Mouse (Mus musculus) right cerebral cortex, adult 18-20 months (tissue): Measurements from ENCODE around the gene Myo1e.

Experiments used
- DNase-seq: peaks from one replicate; pipeline ENCODE4 v3.0.0; 2022; ENCODE audit warnings: mixed read lengths

Gene Myo1e

DNA sequence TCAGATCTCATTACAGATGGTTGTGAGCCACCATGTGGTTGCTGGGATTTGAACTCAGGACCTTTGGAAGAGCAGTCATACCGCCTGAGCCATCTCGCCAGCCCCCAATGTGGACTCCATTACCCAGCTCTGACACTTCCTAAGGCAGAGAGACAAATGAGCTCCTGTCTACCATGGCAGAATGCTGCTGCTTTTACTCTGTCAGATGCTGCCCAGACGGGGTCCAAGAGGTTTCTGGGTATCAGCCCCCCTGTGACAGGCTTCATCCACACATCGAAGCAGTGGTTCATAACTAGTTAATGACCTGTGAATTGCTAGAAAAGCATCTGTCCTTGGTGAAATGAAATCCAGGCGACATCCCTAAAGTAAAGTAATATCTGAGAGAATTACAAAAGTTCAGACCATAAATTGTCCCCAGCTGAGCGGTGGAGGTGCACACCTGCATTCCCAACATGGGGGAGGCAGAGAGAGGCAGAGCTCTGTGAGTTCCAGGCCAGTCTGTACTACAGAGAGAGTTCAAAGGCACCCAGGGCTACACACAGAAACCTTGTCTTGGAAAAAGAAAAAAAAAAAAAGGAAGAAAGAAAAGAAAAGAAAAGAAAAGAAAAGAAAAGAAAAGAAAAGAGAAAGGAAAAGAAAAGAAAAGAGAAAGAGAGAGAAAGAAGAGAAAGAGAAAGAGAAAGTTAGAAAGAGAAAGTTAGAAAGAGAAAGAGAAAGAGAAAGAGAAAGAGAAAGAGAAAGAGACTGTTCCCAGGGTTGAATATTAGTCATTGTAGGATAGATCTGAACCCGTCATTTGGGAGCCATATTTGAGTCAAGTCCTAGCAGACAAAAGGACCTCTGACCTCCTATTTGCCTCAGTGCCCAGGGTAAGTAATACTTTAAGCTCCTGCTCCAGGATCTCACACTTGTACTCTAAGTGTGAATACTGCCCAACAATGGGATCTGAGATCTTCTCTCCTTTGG is 172.6 kb downstream of the Myo1e start:
- DNase-seq = no peak

DNA sequence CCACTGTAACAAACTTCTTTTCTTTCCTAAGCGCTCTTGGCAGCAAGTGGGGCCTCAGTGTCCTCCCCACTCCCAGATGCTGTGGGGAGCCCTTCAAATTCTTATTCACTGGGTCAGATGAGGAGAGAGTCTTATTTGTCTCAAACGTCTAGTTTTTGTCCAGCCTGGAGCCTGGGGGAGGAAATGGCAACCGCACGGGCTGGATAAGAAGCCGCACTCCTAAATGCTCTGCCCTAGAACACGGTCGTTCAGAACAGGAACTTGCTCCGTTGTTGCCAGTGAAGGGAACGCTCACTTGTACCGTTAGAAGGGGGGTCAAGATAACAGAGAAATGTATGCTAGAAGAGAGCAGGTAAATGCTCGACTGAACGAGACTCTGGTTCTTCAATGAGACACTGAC is 174.9 kb downstream of the Myo1e start:
- DNase-seq = no peak

DNA sequence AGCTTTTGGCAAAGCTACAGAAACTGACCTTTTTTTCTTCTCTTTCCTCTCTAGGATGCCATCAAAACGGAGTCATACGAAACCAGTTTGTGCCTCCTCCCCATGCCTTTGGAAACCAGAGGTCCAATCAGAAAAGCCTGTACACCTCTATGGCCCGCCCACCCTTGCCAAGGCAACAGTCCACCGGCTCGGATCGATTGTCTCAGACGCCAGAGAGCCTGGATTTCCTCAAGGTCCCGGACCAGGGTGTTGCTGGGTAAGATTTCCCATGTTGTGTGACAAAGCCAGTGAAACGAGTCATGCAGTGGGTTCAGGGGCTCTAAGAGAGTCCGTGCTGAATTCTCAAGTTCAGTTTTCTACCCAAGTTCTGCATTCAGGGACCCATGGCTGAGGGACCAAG is 176.6 kb downstream of the Myo1e start:
- no peak for DNase-seq

DNA sequence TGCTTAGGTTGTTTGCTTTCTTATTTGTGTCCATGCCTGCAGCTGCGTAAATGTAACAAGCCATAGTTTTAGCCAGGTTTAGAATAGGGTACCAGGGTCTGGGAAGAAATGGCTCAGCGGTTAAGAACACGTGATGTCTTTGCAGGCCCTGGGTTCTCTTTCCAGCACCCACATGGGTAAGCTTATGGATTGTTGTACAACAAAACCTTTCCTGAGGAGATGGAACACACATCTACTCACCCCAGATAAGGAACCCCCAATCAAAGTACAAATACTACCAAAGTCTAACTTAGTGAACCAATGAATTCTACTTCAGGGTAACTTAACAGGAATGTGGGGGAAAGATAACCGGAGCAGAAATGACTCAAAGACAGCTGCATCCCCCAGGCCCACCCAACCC is 177.3 kb downstream of the Myo1e start:
- DNase-seq = no peak

DNA sequence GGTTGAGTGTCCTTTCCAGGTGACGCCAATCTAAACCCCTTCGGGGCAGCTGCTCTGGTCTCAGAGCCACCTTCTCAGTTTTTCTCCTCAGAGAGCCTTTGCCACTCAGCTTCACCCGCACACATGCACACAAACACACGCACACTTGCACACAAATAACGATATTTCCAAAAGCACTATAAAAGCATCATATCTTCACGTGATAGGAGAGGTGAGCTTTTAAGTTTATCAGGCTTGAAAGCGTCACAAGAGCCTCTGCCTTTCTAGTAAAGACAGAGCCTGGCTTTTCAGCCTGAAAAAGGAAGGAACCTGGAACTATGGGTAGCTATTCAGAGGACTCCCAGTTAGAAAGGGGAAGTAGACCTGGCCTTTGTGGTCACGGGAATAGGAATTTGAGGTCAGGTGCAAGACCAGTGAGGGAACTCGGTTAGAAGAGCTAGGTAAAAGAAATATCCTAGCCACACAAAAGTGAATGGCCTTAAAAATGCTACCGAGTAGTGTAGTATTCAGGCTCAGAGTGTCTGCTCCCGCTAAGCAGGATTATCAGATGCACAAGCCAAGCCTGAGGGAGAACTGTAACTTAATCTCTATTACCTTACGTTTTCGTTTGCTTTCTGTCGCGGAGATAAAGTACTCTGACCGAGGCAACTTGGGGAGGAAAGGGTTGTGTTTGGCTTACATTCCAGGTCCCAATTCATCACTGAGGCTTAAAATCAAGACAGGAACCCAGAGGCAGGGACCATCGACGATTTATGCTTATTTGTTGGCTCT is 178.0 kb downstream of the Myo1e start:
- DNase-seq = no peak

DNA sequence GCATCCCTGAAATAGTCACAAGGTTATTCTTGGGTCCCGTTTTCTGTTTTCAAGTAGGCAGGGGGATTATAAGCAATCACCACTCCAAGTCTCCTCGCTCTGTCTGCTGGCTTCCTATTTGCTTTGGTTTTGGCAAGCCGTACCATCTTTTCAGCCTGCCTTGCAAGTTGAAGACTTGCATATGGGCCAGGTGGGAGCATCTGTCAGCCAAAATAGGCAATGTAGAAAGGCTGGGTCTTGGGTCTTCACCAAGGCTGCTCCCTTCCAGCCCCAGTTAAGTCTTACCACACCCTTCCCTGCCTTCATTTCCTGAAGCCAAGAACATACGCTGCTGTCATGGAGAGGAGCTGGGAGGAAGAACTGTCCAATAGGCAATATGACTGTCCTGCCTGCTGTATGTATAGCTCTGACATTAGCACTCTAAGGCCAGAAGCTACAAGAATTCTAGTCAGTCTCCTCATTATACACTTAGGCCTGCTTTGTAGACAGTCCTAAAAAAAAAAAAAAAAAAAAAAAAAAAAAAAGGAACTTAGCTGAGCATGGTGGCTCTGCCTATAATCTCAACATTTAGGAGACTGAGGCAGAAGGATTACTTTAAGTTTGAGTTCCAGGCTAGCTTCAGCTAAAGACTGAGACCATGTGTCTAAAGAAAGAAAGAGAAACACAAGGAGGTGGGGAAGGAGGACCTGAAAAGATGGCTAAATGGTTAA is 180.4 kb downstream of the Myo1e start:
- no peak for DNase-seq

DNA sequence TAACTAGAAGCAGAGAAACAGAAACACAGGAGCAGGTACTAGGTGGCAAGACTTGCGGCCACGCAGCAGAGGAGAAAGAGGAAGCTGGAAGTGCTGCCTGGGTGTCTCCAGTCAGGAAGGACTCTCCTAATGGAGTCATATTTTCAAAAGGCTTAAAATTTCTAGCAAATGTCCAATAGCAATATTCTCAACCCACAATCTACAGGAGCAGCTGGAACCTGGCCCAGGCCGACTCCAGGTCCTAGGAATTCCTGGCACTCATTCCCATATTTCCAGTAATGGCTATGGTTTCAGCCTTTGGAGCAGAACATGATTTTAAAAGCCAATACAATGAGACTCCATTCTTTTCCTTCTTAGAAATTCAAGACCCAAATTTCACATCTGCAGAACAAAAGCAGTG is 182.4 kb downstream of the Myo1e start:
- DNase-seq = no peak

DNA sequence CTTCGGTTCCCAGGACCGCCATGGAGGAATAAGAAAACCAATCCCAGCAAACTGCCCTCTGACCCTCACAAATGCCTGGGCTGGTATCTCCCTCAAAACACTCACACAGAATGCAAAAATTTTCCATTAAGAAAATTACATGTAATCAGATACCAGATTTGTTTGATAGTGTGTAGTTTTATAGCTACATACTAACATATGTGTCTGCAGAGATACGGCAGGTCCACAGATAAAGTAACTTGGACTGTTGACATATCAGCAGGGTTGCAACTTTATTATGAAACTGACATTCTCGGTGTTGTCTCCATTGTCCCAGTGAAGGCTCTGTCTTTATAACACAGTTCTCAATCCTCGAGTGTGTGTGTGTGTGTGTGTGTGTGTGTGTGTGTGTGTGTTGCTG is 183.9 kb downstream of the Myo1e start:
- no peak for DNase-seq

DNA sequence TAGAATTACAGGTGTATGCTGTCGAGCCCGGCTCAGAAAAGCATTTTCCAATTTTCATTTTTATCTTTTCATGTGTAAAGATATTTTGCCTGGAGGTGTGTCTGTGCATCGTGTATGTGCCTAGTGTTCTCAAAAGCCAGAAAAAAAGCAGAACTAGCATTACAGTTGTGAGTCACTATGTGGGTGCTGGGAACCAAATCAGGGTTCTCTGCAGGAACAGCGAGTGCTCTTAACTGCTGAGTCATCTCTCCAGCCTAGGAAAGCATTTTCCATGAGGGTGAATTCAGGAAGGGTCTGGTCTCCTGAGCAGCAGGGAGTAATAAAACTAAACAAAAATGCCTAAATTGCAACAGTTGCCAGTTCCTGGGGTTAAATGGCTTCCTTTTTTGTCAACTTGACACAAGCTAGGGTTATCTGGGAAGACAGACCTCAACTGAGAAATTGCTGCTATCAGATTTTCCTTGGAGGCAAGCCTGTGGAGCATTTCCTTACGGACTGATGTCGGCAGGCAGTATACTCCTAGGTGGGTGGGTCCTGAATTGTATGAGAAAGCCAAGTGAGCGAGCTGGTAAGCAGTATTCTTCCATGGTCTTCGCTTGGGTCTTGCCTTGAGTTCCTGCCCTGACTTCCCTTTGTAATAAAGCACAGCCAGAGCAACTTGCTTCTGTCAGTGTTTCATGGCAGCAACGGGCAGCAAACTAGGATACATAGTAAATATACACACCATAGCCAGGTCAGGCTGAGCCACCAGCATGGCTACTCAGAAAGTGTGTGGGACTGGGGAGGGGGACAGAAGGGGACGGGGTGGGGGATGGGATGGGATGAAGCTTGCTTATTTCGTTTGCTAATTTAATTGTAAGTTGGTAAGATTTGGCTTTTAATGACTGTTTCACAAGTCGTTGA is 184.8 kb downstream of the Myo1e start:
- DNase-seq = no peak

DNA sequence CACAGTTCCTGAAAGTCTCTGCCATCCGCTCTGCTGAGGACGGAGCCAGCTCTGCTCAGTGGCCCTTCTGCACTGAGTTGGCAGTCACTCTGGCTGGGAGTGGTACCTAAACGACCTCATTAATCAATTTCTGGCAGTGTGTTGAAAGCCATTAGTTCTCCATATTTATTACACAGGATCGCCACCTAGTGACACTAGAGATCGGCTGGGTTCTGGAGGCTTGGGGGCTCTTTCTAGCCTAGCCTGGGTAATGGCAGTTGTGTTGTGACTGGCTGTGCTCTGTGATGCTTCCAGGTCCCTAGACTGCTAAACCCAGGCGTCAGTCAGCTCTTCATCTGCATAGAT is 185.4 kb downstream of the Myo1e start:
- peak; percentile 52 for DNase-seq

DNA sequence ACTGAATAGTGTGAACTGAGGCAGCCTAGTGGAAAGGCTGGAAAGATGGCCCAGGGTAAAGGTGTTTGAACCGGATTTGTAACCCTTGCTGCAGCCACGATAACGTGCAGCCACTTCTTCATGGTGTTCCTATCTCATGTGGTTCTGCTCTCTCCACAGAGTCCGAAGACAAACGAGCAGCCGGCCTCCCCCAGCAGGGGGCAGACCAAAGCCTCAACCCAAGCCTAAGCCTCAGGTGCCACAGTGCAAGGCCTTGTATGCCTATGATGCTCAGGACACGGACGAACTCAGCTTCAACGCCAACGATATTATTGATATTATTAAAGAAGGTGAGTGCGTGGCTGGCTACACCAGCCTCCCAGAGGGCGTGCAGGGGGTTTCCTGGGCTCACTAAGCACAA is 188.5 kb downstream of the Myo1e start:
- DNase-seq = peak; percentile 20

DNA sequence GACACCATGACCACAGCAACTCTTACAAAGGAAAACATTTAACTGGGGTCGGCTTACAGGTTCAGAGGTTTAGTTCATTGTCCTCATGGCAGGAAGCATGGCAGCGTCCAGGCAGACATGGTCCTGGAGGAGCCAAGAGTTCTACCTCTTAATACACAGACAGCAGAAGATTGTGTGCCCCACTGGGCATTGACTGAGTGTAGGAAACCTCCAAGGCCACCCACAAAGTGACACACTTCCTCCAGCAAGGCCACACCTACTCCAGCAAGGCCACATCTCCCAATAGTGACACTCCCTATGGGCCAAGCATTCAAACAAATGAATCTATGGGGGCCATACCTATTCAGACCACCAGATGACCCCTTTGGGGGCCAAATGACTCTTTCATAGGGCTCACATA is 188.9 kb downstream of the Myo1e start:
- DNase-seq = no peak

DNA sequence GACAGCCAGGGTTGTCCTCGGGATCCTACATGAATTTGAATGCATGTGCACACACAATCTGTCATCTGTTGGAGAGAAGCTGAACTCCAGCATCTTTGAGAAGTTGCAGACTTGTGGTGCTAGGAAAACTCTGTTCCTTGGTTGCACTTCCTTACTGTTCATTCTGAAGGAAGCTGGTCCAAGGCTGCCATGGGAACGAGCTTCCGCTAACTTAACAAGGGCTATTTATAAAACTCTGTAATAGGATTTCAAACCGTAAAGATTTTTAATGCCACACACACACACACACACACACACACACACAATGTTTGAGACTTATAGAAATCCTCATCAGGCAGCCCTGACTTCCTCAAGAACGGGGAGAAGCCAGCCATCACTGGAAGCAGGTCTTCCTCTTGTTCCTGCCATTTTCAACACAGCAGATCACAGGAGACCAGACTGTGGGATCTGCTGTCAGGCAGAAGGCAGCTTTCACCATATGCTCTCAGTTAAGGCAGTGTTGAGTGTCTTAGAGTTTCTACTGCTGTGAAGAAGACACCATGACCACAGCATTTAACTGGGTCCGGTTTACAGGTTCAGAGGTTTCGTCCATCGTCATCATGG is 194.9 kb downstream of the Myo1e start:
- DNase-seq = peak; percentile 31

DNA sequence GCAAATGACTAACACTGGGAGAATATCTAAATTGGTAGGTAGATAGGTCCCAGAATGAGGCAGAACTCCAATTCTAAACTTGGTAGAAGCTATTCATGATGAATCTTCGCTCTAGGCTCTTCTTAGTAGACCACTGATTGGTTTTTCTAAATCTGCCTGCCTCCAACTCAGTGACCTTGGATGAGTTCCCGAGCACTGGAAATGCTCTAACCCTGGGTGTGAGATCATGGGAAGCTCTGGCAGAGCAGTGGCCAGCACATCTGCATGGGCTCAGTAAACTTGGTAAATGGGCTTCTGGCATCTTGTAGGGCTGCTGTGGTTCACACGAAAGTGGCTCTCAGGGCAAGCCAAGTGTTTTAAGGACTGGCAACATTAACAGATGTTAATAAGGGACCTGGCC is 199.4 kb downstream of the Myo1e start:
- no peak for DNase-seq

DNA sequence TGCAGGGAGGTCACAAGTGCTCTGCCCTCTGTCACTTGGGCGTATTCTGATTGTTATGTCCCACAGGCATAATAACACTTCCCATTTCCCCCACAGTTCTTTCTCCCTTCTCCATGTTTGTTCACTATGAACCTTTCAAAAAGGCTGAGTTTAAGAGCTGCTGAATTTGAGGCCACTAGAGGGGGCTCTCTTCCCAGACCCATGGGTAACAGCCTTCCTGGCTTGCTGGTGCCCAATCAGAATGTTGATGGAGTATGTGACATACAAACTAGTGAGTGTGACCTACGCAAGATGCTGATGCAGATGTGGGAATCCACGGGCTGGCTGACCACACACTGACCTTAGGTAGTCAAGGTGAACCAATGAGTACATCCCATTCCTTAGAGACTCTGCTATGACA is 201.6 kb downstream of the Myo1e start:
- DNase-seq = no peak

DNA sequence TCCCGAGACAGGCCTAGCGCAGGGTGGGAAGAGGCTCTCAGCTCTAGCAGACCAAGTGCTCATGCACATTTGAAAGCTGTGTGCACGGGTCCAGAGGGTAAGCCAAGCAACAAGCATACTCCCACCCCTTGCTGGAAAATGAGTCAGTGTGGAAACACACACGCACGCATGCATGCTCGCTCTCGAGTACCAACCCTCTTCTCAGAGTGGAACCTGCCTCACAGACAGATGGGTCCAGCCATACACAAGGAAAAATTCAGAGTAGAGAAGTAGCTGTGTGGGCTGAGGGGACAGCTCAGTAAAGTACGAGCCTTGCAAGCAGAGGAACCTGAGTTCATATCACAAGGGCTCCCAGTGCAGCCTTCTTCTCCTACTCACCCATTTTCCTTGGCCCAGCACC is 202.6 kb downstream of the Myo1e start:
- DNase-seq = peak; percentile 38

DNA sequence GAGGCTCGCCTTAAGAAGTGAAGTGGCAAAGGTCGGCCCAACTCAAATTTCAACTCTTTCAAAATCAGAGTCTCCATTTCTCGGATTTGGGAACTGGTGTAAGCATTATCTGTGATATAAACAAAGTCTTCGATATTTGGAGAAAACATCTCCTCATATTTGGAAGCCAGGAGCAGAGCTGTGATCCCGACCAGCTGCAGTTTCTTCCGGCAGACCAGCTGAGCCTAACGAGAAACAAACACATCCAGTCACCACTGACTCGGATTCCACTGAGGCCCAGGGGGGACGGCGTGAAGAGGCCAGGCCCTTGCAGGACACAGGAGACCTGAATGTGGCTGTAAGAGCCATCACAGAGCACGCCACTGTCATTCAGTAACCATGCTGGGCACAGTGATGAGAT is 203.5 kb downstream of the Myo1e start:
- no peak for DNase-seq

DNA sequence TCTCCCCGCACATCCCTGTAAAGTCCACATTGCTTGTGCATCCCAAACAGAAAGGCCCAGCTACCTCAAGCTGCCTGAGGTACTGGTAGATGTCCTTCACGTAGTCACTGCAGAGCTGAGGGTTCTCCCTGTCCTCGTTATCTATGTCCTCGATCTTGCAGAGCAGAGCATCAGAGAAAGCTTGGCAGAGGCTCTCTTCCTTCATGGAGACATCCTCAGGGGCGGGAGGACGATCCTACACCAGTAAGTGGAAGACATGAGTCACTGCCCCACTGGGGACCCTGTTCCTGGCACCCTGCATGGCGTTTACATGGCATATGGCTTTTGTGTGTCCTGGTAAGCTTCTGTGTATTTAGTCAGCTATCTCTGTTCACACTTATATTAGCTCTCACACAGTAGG is 205.9 kb downstream of the Myo1e start:
- DNase-seq = no peak

DNA sequence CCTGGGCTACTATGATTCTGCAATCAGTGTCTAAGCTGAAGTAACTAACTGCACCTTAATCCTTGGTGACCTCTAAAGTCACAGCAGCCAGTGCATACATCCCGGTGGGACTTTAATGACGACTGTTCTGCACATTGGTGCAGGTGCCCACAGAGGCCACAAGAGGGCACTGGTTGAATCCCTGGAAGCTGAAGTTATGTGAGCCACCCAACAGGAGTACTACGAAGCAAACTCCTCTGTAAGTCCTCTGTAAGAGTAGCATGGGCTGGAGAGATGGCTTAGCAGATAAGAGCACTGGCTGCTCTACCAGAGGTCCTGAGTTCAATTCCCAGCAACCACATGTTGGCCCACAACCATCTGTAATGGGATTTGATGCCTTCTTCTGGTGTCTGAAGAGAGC is 209.3 kb downstream of the Myo1e start:
- DNase-seq = no peak

DNA sequence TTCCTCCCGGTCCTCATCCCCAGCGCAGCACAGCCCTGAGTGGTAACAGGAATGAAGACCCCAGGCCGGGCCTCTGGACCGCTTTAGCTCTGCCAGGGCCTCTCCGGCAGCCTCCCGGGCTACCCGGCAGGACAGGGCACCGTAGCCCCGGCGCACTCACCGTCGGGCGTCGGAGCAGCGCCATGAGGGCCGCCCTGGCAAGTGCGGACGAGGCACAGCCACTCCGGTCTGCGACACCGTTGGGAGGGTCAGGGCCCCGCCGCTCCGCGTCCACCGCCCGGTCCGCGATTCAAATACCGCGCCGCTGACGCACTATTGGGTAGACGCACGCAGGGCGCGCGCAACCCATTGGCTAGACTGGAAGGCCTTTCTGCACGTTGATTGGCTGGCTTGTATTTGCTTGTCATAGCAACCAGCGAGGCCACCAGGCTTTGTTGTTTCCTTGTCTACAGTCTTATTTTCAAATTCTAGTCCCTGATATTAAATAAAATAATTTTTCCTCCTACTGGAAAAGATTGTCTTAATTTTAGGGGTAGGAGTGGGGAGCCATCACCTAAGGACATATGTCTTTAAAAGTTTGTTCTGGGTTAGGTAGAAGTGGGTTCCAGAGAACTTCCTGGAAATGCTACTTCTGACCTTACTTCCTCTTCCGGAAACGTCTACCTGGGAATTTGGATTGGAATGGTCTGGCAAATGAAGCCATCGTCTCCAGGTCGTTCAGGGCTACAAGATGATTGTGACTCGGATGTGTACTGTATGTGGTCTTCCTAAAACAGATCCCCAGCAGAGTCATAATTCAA is 214.3 kb downstream of the Myo1e start, which contains the start of gene Ccnb2:
Ccnb2 (minus strand) TSS at position 291 of the 800 bp plus-strand sequence.
- DNase-seq = peak; percentile 88

DNA sequence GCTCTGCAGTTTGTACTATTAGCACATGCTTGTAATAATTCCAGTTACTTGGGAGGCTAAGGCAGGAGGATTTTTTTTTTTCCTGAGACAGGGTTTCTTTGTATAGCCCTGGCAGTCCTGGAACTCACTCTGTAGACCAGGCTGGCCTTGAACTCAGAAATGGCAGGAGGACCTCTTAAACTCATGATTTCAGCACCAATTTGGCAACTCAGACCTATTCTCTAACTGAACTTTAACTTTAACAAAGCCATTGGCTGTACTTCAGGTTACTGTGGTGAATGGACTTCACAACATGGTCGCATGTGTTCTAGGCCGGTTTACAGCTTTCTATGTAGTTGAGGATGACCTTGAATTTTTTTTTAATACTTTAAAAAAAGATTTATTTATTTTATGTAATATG is 215.5 kb downstream of the Myo1e start:
- DNase-seq = no peak
